ENCODE assay signal across 18 mouse cellular contexts in genomic region chr10:93144579-93144978, GRCm38 (mm10). TPM values are rescaled to one million over a fixed set of nuclear protein-coding genes. Genes with fewer than 3 reads are reported as not detected.
DNase-seq lines count a peak whose midpoint lies in the region; ATAC-seq and TF ChIP-seq lines count a peak whose summit lies in the region.
"Had no signal": no experiment of that assay in that cellular context is flagged by ENCODE, and none has a peak within 500 bp of the region (broad histone marks: within the 10 kb centered on the region; RNA-seq: fewer than 3 reads in every experiment).

No protein-coding gene starts in this region.

- no peaks in the 10 kb centered on the region for H3K36me3 ChIP-seq in thymus, adult 2 months (ENCODE audit: control insufficient read depth, insufficient read depth, low read length)
- no peaks in the 10 kb centered on the region for H3K36me3 ChIP-seq in liver, postnatal 0 days (replicated peaks; ENCODE audit: insufficient read depth, low read length)
- H3K36me3 ChIP-seq: forebrain, embryonic 15.5 days; kidney, embryonic 15.5 days; limb, embryonic 12.5 days; neural tube, embryonic 13.5 days; stomach, embryonic 15.5 days had no signal

- peaks cover 22% of the 10 kb centered on the region for H3K4me1 ChIP-seq in thymus, adult 2 months (replicated peaks; ENCODE audit: control insufficient read depth, insufficient read depth, low read length)
- H3K4me1 ChIP-seq in liver, postnatal 0 days (ENCODE audit: insufficient read depth) = peaks cover 32% of the 10 kb centered on the region
- H3K4me1 ChIP-seq: kidney, embryonic 15.5 days; limb, embryonic 12.5 days had no signal

- peak overlapping the region; percentile 99 for H3K27ac ChIP-seq in thymus, adult 2 months (ENCODE audit: control insufficient read depth, insufficient read depth, low read length)
- peak overlapping the region; percentile 85 for H3K27ac ChIP-seq in liver, postnatal 0 days (ENCODE audit: low read depth)
- H3K27ac ChIP-seq: forebrain, embryonic 15.5 days; gastrocnemius, adult 2 months; left cerebral cortex, adult 2 months; limb, embryonic 12.5 days; neural tube, embryonic 13.5 days had no signal

- no peaks in the 10 kb centered on the region for H3K27me3 ChIP-seq in thymus, adult 2 months (ENCODE audit: control insufficient read depth, insufficient read depth, low read length)
- no peaks in the 10 kb centered on the region for H3K27me3 ChIP-seq in liver, postnatal 0 days (ENCODE audit: insufficient read depth, low read length)
- H3K27me3 ChIP-seq: forebrain, embryonic 15.5 days; kidney, embryonic 15.5 days; limb, embryonic 12.5 days; megakaryocyte, embryonic 14.5 days; neural tube, embryonic 13.5 days; stomach, embryonic 15.5 days had no signal

- no peaks in the 10 kb centered on the region for H3K9me3 ChIP-seq in liver, postnatal 0 days (ENCODE audit: low read length)
- H3K9me3 ChIP-seq: forebrain, embryonic 15.5 days; kidney, embryonic 15.5 days; limb, embryonic 12.5 days; neural tube, embryonic 13.5 days; stomach, embryonic 15.5 days had no signal

- WGBS in thymus, adult 2 months = 12% methylated on average over 1 of the region's 1 CpGs
- 28% methylated on average over 1 of the region's 1 CpGs for WGBS in liver, postnatal 0 days (ENCODE audit: insufficient replicate concordance)

- H3K4me2 ChIP-seq in liver, postnatal 0 days (ENCODE audit: low read depth, low read length) = peak overlapping the region; percentile 70
- H3K4me2 ChIP-seq: forebrain, embryonic 15.5 days; kidney, embryonic 15.5 days; limb, embryonic 12.5 days; neural tube, embryonic 13.5 days had no signal

- H3K4me3 ChIP-seq in thymus, adult 2 months (ENCODE audit: control insufficient read depth, insufficient read depth, low read length) = peak overlapping the region; percentile 11; the same call in 1 of the 2 replicates
- H3K4me3 ChIP-seq in liver, postnatal 0 days (ENCODE audit: low read depth, low read length) = no peak overlapping the region
- H3K4me3 ChIP-seq: forebrain, embryonic 15.5 days; kidney, embryonic 15.5 days; left cerebral cortex, adult 2 months; limb, embryonic 12.5 days; neural tube, embryonic 13.5 days; stomach, embryonic 15.5 days had no signal

- peak; percentile 44 for ATAC-seq in granulocyte monocyte progenitor cell, adult 5-6 weeks (replicated peaks; ENCODE audit: poor library complexity, severe bottlenecking)
- no peak for ATAC-seq in liver, postnatal 0 days
- ATAC-seq: activated CD4-positive, CD25-positive, alpha-beta regulatory T cell, adult 4 months; forebrain, embryonic 15.5 days had no signal

- intact Hi-C loops in heart, postnatal 14 days (cut with DNase I) = no loop called here

- TF ChIP-seq POLR2A in thymus, adult 2 months (IDR thresholded peaks at IDR 0.05; ENCODE audit: control insufficient read depth, extremely low read depth, insufficient read depth, low read length, poor library complexity) = no peak

- no peak overlapping the region; the same call in 1 of the 2 replicates for H3K9ac ChIP-seq in liver, postnatal 0 days (replicated peaks)
- H3K9ac ChIP-seq: forebrain, embryonic 15.5 days; kidney, embryonic 15.5 days; limb, embryonic 12.5 days; neural tube, embryonic 13.5 days; stomach, embryonic 15.5 days had no signal

- DNase-seq in thymus, adult 2 months = no peak
- DNase-seq in thymus, adult 18-20 months = no peak
- no peak for DNase-seq in liver, postnatal 0 days
- DNase-seq in right cerebral cortex, postnatal 4 days = no peak
- DNase-seq in Muller cell, postnatal 12 days (ENCODE audit: inconsistent ontology term) = no peak
- DNase-seq in heart, postnatal 14 days = no peak
- DNase-seq: cerebellum, adult 11 months; cerebellum, postnatal 36 days had no signal

- TF ChIP-seq EP300 in liver, postnatal 0 days (IDR thresholded peaks at IDR 0.05; ENCODE audit: low read depth) = peak; percentile 43

- TF ChIP-seq CTCF in thymus, adult 2 months (IDR thresholded peaks at IDR 0.05; ENCODE audit: borderline replicate concordance, control insufficient read depth, extremely low read depth, insufficient read depth, low read length, poor library complexity) = no peak
- TF ChIP-seq CTCF in liver, postnatal 0 days (IDR thresholded peaks at IDR 0.05; ENCODE audit: low read depth) = no peak

RNA-seq across cellular contexts. Expression of gene Cdk17, which starts 16.1 kb away (rescaled TPM):
- polyA plus RNA-seq in thymus, adult 2 months (2012; rRNA removed) = 79.2 and 79.5 TPM in 2 replicates
- 28.1 and 41.6 TPM in 2 replicates for total RNA-seq in granulocyte monocyte progenitor cell, adult 5-6 weeks (2014; fragmentation: Nextera tagmentation)
- 36.3 and 40.0 TPM in 2 replicates for total RNA-seq in granulocyte monocyte progenitor cell, adult 5-6 weeks (2017)
- 7.4 and 8.4 TPM in 2 replicates for polyA plus RNA-seq in liver, postnatal 0 days (2015; fragmentation: Nextera tagmentation; extraction: Ambion mirVana)
- 10 to 100 TPM; 28.0 to 28.3 TPM for total RNA-seq in heart, postnatal 14 days (2021)
